Comparison of ENCODE assay signal across 7 mouse cellular contexts in the genomic region with DNA sequence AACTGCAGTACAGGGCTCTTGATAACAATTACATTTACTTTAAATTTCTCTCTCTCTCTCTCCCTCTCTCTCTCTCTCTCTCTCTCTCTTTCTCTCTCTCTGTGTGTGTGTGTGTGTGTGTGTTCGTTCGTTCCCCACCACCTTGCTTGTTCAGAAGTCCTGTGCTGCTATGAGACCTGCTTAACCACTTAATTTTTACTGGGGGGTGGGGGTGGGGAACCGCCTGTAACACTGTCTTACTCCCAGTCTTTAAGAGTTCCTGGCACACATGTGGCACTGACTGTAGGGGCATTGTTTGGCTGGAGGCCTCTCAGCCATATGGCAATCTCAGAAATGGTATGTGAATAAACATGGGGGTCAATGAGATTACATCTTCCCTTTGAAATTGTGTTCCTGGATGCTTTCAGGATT.
DNase-seq lines count a peak whose midpoint lies in the region; ATAC-seq and TF ChIP-seq lines count a peak whose summit lies in the region.

No protein-coding gene starts in this region.

- H3K27ac ChIP-seq in thymus, adult 2 months (ENCODE audit: control insufficient read depth, insufficient read depth, low read length) = peak overlapping the region; percentile 5
- peak overlapping the region; percentile 90 for H3K27ac ChIP-seq in forebrain, embryonic 14.5 days (ENCODE audit: low read depth, low read length)
- H3K27ac ChIP-seq in liver, embryonic 13.5 days = peak overlapping the region; percentile 45; the same call in 1 of the 2 replicates

- TF ChIP-seq CTCF in thymus, adult 2 months (IDR thresholded peaks at IDR 0.05; ENCODE audit: borderline replicate concordance, control insufficient read depth, extremely low read depth, insufficient read depth, low read length, poor library complexity) = no peak

- 8% methylated on average over 3 of the region's 3 CpGs for WGBS in thymus, adult 2 months
- 0% methylated on average over 3 of the region's 3 CpGs for WGBS in forebrain, embryonic 14.5 days
- 0% methylated on average over 3 of the region's 3 CpGs for WGBS in liver, embryonic 13.5 days (ENCODE audit: insufficient replicate concordance)

- peaks cover 11% of the 10 kb centered on the region for H3K4me1 ChIP-seq in thymus, adult 2 months (replicated peaks; ENCODE audit: control insufficient read depth, insufficient read depth, low read length)
- H3K4me1 ChIP-seq in forebrain, embryonic 14.5 days (ENCODE audit: control insufficient read depth, insufficient read depth, low read length) = peaks cover 66% of the 10 kb centered on the region
- peaks cover 65% of the 10 kb centered on the region for H3K4me1 ChIP-seq in liver, embryonic 13.5 days (replicated peaks)

- H3K9me3 ChIP-seq in forebrain, embryonic 14.5 days (replicated peaks; ENCODE audit: control insufficient read depth, low read length) = no peaks in the 10 kb centered on the region
- no peaks in the 10 kb centered on the region for H3K9me3 ChIP-seq in liver, embryonic 13.5 days (replicated peaks)

- peak overlapping the region; percentile 16; the same call in 1 of the 2 replicates for H3K4me3 ChIP-seq in thymus, adult 2 months (ENCODE audit: control insufficient read depth, insufficient read depth, low read length)
- peak overlapping the region; percentile 45 for H3K4me3 ChIP-seq in forebrain, embryonic 14.5 days (ENCODE audit: low read depth, low read length)
- peak overlapping the region; percentile 70 for H3K4me3 ChIP-seq in liver, embryonic 13.5 days (replicated peaks)

- TF ChIP-seq POLR2A in thymus, adult 2 months (IDR thresholded peaks at IDR 0.05; ENCODE audit: control insufficient read depth, extremely low read depth, insufficient read depth, low read length, poor library complexity) = no peak

- no peaks in the 10 kb centered on the region for H3K27me3 ChIP-seq in thymus, adult 2 months (ENCODE audit: control insufficient read depth, insufficient read depth, low read length)
- H3K27me3 ChIP-seq in forebrain, embryonic 14.5 days (replicated peaks; ENCODE audit: control insufficient read depth, insufficient read depth, low read length) = no peaks in the 10 kb centered on the region
- H3K27me3 ChIP-seq in liver, embryonic 13.5 days = no peaks in the 10 kb centered on the region

- peak overlapping the region; percentile 85 for H3K9ac ChIP-seq in forebrain, embryonic 14.5 days (ENCODE audit: low read length)
- peak overlapping the region; percentile 80 for H3K9ac ChIP-seq in liver, embryonic 13.5 days

- H3K36me3 ChIP-seq in thymus, adult 2 months (ENCODE audit: control insufficient read depth, insufficient read depth, low read length) = no peaks in the 10 kb centered on the region
- H3K36me3 ChIP-seq in forebrain, embryonic 14.5 days (ENCODE audit: control insufficient read depth, insufficient read depth, low read length) = no peaks in the 10 kb centered on the region
- no peaks in the 10 kb centered on the region for H3K36me3 ChIP-seq in liver, embryonic 13.5 days

- peak overlapping the region; percentile 97 for H3K4me2 ChIP-seq in forebrain, embryonic 14.5 days (ENCODE audit: low read length)
- peak overlapping the region; percentile 95 for H3K4me2 ChIP-seq in liver, embryonic 13.5 days

- peak; percentile 26; the same call in 1 of the 2 replicates for ATAC-seq in forebrain, embryonic 14.5 days
- ATAC-seq in liver, embryonic 13.5 days (ENCODE audit: low read depth) = no peak

- DNase-seq in thymus, adult 2 months = no peak
- no peak for DNase-seq in thymus, postnatal 14 days
- peak; percentile 55 for DNase-seq in forebrain, embryonic 14.5 days (ENCODE audit: low spot score)
- DNase-seq in liver, embryonic 13.5 days = no peak
- DNase-seq in adrenal gland, postnatal 36 days = no peak
- no peak for DNase-seq in adrenal gland, adult 2 months
- DNase-seq in adipocyte (ENCODE audit: low spot score) = no peak

Comparison
In these comparisons a context has a peak if more than half of its experiments do, and no peak if none do; other contexts are left out.
1. H3K27ac ChIP-seq: peak in every context shown above with its lines; median percentile 90 in forebrain, embryonic 14.5 days; 45 in liver, embryonic 13.5 days; 5 in thymus, adult 2 months.
2. H3K4me3 ChIP-seq: peak in every context shown above with its lines; median percentile 70 in liver, embryonic 13.5 days; 45 in forebrain, embryonic 14.5 days; 16 in thymus, adult 2 months.